Mouse (Mus musculus) embryonic facial prominence, embryonic 15.5 days (tissue): ENCODE measurements at regions not wholly inside any gene's neighbourhood (a gene's known extent, or its start where the extent isn't known, plus 50 kb on each side); places are given as distances from the start of the nearest gene placed in this dataset.

Experiments
- ATAC-seq: fragments of 200-750 bp; cut with Nextera tagmentation; 2 replicates; pipeline ENCODE4 v1.8.0; 2017; ENCODE audit warnings: low read depth, moderate TSS enrichment; ENCODE audit not compliant: insufficient number of reproducible peaks, low FRiP score, low TSS enrichment
- H3K27ac ChIP-seq: fragments of 300-500 bp; sonication (generic); replicated peaks from 2 replicates; pipeline ENCODE4 v1.5.1; 2015; ENCODE audit warnings: mild to moderate bottlenecking, inconsistent platforms
- H3K27me3 ChIP-seq: fragments of 300-500 bp; sonication (generic); 2 replicates; pipeline ENCODE4 v1.6.1; 2015; ENCODE audit warnings: inconsistent platforms
- H3K36me3 ChIP-seq: fragments of 300-500 bp; sonication (generic); 2 replicates; pipeline ENCODE4 v1.6.1; 2015; ENCODE audit warnings: mild to moderate bottlenecking, inconsistent platforms
- H3K4me1 ChIP-seq: fragments of 300-500 bp; sonication (generic); 2 replicates; pipeline ENCODE4 v1.6.1; 2015; ENCODE audit warnings: inconsistent platforms
- H3K4me2 ChIP-seq: fragments of 300-500 bp; sonication (generic); replicated peaks from 2 replicates; pipeline ENCODE4 v1.6.1; 2015; ENCODE audit warnings: mild to moderate bottlenecking, inconsistent platforms
- H3K4me3 ChIP-seq: fragments of 300-500 bp; sonication (generic); replicated peaks from 2 replicates; pipeline ENCODE4 v1.5.1; 2015; ENCODE audit warnings: mild to moderate bottlenecking, inconsistent platforms
- H3K9ac ChIP-seq: fragments of 300-500 bp; sonication (generic); 2 replicates; pipeline ENCODE4 v1.6.1; 2015; ENCODE audit warnings: inconsistent platforms
- H3K9me3 ChIP-seq: fragments of 300-500 bp; sonication (generic); replicated peaks from 2 replicates; pipeline ENCODE4 v1.6.1; 2016; ENCODE audit warnings: inconsistent platforms
- WGBS: fragments of 180-500 bp; shearing (Covaris S2); methylation state at CpG from one replicate; pipeline ENCODE4 v1.1.7; 2015; 5-methylcytosine and 5-hydroxymethylcytosine counted together

DNA sequence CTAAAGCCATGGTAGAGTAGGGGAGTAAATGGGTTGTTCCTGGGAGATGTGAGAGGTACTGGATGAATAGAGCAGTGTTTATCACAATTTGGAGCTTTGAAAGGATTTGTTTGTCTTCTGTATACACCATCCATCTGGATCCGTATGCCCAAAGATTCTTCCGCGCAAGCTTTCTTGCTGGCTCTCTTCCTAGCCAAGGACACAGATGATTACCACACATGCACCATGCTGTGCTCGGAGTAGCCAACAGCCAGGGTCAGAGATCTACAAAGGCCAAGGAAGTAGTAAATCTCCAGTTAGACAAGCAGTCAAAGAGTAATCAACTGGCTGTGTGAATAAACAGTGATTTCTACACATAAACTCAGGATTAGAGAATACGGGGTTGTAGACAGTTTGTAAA is 113.3 kb upstream of the Arntl start:
- Histone ChIP-seq H3K27me3 (no peaks in the 10 kb centered on the region), H3K9ac (no peak overlapping the region), H3K27ac (no peak overlapping the region), H3K9me3 (no peaks in the 10 kb centered on the region), H3K4me1 (no peaks in the 10 kb centered on the region), H3K36me3 (no peaks in the 10 kb centered on the region), H3K4me2 (no peak overlapping the region), H3K4me3 (no peak overlapping the region)
- no peak for ATAC-seq
- 73% methylated on average over 5 of the region's 5 CpGs for WGBS

DNA sequence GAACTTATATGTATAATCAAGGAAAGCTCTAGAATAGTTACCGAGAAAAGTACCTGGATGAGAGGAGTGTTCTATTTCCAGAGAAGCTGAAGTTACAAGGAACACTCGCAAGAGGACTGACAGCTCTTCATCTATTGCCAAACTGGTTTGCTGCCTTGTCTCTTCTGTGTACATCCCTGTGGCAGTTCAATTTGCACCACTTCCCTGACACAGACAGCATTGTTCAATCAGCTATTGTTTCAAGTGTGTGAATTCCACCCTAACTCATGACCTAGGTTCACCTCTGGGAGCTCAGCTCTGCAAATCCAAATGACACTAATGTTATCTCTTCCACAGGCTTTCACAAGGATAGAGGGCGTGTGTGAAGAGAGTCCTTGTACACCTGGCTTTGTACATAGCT is 112.2 kb upstream of the Arntl start:
- 60% methylated on average over 3 of the region's 3 CpGs for WGBS
- Histone ChIP-seq H3K9ac (no peak overlapping the region), H3K27me3 (no peaks in the 10 kb centered on the region), H3K9me3 (no peaks in the 10 kb centered on the region), H3K4me1 (no peaks in the 10 kb centered on the region), H3K4me3 (no peak overlapping the region), H3K27ac (no peak overlapping the region), H3K4me2 (no peak overlapping the region), H3K36me3 (no peaks in the 10 kb centered on the region)
- no peak for ATAC-seq

GRCm38 (mm10) chr7:113104265-113104664 is 103.0 kb upstream of the Arntl start:
- 89% methylated on average over 7 of the region's 7 CpGs for WGBS
- H3K27ac ChIP-seq = no peak overlapping the region
- ATAC-seq = no peak
- H3K9ac ChIP-seq = no peak overlapping the region
- H3K36me3 ChIP-seq = no peaks in the 10 kb centered on the region
- H3K27me3 ChIP-seq = no peaks in the 10 kb centered on the region
- H3K9me3 ChIP-seq = no peaks in the 10 kb centered on the region
- H3K4me3 ChIP-seq = no peak overlapping the region
- no peak overlapping the region for H3K4me2 ChIP-seq
- H3K4me1 ChIP-seq = no peaks in the 10 kb centered on the region

DNA sequence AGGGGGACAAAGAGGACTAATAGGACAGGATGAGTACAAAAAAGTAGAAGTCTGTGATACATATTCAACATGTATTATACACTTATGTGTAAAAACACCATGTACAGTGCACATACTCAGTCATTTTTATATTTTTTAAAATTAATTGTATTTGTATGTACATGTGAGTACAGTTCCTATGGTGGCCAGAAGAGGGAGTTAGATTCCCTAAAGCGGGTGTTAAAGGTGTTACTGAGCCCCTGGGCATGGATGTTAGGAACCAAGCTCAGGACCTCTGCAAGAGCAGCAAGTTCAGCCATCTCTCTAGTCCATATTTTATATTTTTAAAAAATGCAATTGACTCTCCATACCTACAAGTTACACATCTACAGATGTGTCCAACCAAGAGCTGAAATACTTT is 101.9 kb upstream of the Arntl start:
- no peaks in the 10 kb centered on the region for H3K27me3 ChIP-seq
- no peak for ATAC-seq
- H3K36me3 ChIP-seq = no peaks in the 10 kb centered on the region
- H3K27ac ChIP-seq = no peak overlapping the region
- no peak overlapping the region for H3K9ac ChIP-seq
- 39% methylated on average over 1 of the region's 1 CpGs for WGBS
- H3K4me1 ChIP-seq = no peaks in the 10 kb centered on the region
- H3K9me3 ChIP-seq = no peaks in the 10 kb centered on the region
- H3K4me2 ChIP-seq = no peak overlapping the region
- H3K4me3 ChIP-seq = no peak overlapping the region

DNA sequence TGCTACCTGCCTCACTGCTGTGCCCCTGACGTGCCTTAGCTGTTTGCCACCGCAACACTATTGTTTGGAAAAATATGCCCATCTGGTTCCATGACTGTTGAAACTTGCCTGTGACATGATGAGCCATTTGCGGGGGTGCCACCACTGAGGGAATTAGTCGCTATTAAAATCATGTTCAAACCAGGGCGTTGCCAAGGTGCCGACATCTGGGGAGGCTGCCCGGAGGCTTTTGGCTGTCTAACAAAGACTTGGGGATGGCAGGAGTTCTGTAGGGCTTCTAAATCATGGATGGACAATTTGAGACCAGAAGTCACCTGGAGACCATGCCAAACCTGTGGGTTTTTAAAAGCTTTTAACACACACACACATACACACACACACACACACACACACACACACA is 100.5 kb upstream of the Arntl start:
- Histone ChIP-seq H3K27ac (no peak overlapping the region), H3K9ac (no peak overlapping the region), H3K4me1 (no peaks in the 10 kb centered on the region), H3K4me3 (no peak overlapping the region), H3K4me2 (no peak overlapping the region), H3K9me3 (no peaks in the 10 kb centered on the region), H3K27me3 (no peaks in the 10 kb centered on the region), H3K36me3 (no peaks in the 10 kb centered on the region)
- 60% methylated on average over 7 of the region's 7 CpGs for WGBS
- ATAC-seq = no peak

- H3K4me3 ChIP-seq = no peak overlapping the region
- no peak overlapping the region for H3K9ac ChIP-seq
- 79% methylated on average over 5 of the region's 5 CpGs for WGBS
- H3K4me2 ChIP-seq = no peak overlapping the region
- H3K27me3 ChIP-seq = no peaks in the 10 kb centered on the region
- H3K9me3 ChIP-seq = no peaks in the 10 kb centered on the region
- no peak for ATAC-seq
- no peak overlapping the region for H3K27ac ChIP-seq
- no peaks in the 10 kb centered on the region for H3K36me3 ChIP-seq
- no peaks in the 10 kb centered on the region for H3K4me1 ChIP-seq
Observed at GRCm38 (mm10) chr7:113107965-113108364, 99.3 kb upstream of the Arntl start.

DNA sequence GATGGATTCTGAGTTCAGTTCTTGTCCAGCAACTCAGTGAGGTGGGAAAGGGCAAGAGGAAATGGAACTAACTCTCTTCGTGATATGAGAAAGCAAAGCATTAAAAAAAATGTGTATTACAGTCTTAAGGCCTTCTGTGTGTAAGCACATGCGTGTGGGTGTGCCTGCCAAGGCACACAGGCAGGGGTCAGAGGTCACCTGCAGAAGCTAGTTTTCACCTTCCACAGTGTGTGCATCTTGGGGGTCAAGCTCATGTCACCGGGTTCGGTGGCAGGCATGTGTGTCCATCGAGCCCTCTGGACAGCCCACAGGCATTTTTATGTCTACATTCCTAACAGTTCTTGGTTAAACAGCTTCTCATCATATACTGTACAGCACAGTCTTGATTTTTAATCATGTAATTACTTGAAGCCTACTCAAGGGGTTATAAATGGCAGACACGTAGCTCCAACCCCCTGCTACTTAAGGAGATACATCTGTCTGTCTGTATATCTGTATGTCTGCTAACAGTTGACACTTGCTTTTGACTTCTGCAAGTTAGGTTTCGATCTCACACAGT is 98.7 kb upstream of the Arntl start:
- ATAC-seq = no peak
- H3K4me1 ChIP-seq = no peaks in the 10 kb centered on the region
- 73% methylated on average over 7 of the region's 7 CpGs for WGBS

GRCm38 (mm10) chr7:113109481-113109880 is 97.8 kb upstream of the Arntl start:
- no peak for ATAC-seq
- Histone ChIP-seq H3K27me3 (no peaks in the 10 kb centered on the region), H3K4me1 (no peaks in the 10 kb centered on the region), H3K9me3 (no peaks in the 10 kb centered on the region), H3K36me3 (no peaks in the 10 kb centered on the region), H3K4me2 (no peak overlapping the region), H3K4me3 (no peak overlapping the region), H3K9ac (no peak overlapping the region), H3K27ac (no peak overlapping the region)

More for the DNA sequence above, 98.7 kb upstream of the Arntl start:
- Histone ChIP-seq H3K36me3 (no peaks in the 10 kb centered on the region), H3K27me3 (no peaks in the 10 kb centered on the region), H3K9me3 (no peaks in the 10 kb centered on the region), H3K4me2 (no peak overlapping the region), H3K4me3 (no peak overlapping the region), H3K27ac (no peak overlapping the region), H3K9ac (no peak overlapping the region)

- no peaks in the 10 kb centered on the region for H3K27me3 ChIP-seq
- no peak for ATAC-seq
- H3K4me1 ChIP-seq = no peaks in the 10 kb centered on the region
- H3K4me3 ChIP-seq = no peak overlapping the region
- no peak overlapping the region for H3K9ac ChIP-seq
- no peak overlapping the region for H3K4me2 ChIP-seq
- H3K36me3 ChIP-seq = no peaks in the 10 kb centered on the region
- no peaks in the 10 kb centered on the region for H3K9me3 ChIP-seq
- WGBS = 65% methylated on average over 7 of the region's 7 CpGs
- no peak overlapping the region for H3K27ac ChIP-seq
Observed at GRCm38 (mm10) chr7:113110867-113111508, 96.3 kb upstream of the Arntl start.

- H3K4me2 ChIP-seq = no peak overlapping the region
- 61% methylated on average over 10 of the region's 10 CpGs for WGBS
- H3K4me3 ChIP-seq = no peak overlapping the region
- no peaks in the 10 kb centered on the region for H3K36me3 ChIP-seq
- H3K27me3 ChIP-seq = no peaks in the 10 kb centered on the region
- H3K4me1 ChIP-seq = no peaks in the 10 kb centered on the region
- no peak overlapping the region for H3K27ac ChIP-seq
- no peak overlapping the region for H3K9ac ChIP-seq
- no peaks in the 10 kb centered on the region for H3K9me3 ChIP-seq
- ATAC-seq = no peak
Observed at GRCm38 (mm10) chr7:113113266-113113893, 93.9 kb upstream of the Arntl start.

GRCm38 (mm10) chr7:113117599-113117998 is 89.7 kb upstream of the Arntl start:
- H3K27me3 ChIP-seq = no peaks in the 10 kb centered on the region
- H3K27ac ChIP-seq = no peak overlapping the region
- H3K4me2 ChIP-seq = no peak overlapping the region
- no peak for ATAC-seq
- H3K4me3 ChIP-seq = no peak overlapping the region
- WGBS = 74% methylated on average over 4 of the region's 4 CpGs
- H3K36me3 ChIP-seq = no peaks in the 10 kb centered on the region
- H3K9ac ChIP-seq = no peak overlapping the region
- H3K4me1 ChIP-seq = no peaks in the 10 kb centered on the region
- H3K9me3 ChIP-seq = no peaks in the 10 kb centered on the region

- WGBS = 32% methylated on average over 6 of the region's 6 CpGs
- Histone ChIP-seq H3K4me1 (no peaks in the 10 kb centered on the region), H3K36me3 (no peaks in the 10 kb centered on the region), H3K4me2 (no peak overlapping the region), H3K4me3 (no peak overlapping the region), H3K27me3 (no peaks in the 10 kb centered on the region), H3K9me3 (no peaks in the 10 kb centered on the region), H3K27ac (no peak overlapping the region; the same call in 1 of the 2 replicates), H3K9ac (no peak overlapping the region)
- no peak for ATAC-seq
Observed at GRCm38 (mm10) chr7:113121911-113122319, 85.3 kb upstream of the Arntl start.
